Mouse (Mus musculus) adrenal gland, adult (tissue): ENCODE results near the gene Zfp575.

Source experiments
- DNase-seq, 2 experiments: peaks; one replicate each; pipeline ENCODE4 v3.0.0; 2022 to 2023; ENCODE audit warnings: low spot score in 1 of 2; ENCODE audit not compliant: inconsistent age in 2 of 2

The Zfp575 gene

GRCm38 (mm10) chr7:24564607-24565265, 22.7 kb downstream of the Zfp575 start:
- peak; percentile 56 to 85 for DNase-seq

GRCm38 (mm10) chr7:24563837-24564206, 23.6 kb downstream of the Zfp575 start:
- DNase-seq, result no peak

GRCm38 (mm10) chr7:24563191-24563836, 24.1 kb downstream of the Zfp575 start:
- no peak for DNase-seq

GRCm38 (mm10) chr7:24561450-24561849, 26.0 kb downstream of the Zfp575 start:
- DNase-seq, result no peak

GRCm38 (mm10) chr7:24555786-24556185, 31.7 kb downstream of the Zfp575 start:
- DNase-seq, result no peak

- DNase-seq, result no peak
These were observed 35.3 kb downstream of the Zfp575 start for GRCm38 (mm10) chr7:24551985-24552759.

GRCm38 (mm10) chr7:24547534-24548036, 39.9 kb downstream of the Zfp575 start:
- no peak for DNase-seq

GRCm38 (mm10) chr7:24546634-24547389, 40.6 kb downstream of the Zfp575 start:
- DNase-seq, result peak; percentile 99 to 100

GRCm38 (mm10) chr7:24546068-24546614, 41.3 kb downstream of the Zfp575 start, which contains the start of the genes Pinlyp and Xrcc1:
Gene Pinlyp, minus strand, starts transcription at chr7:24546118.
Gene Xrcc1, plus strand, starts transcription at chr7:24546289.
- DNase-seq, result peak in 1 of 2 experiments; percentile 39

- DNase-seq, result no peak
These were observed 42.9 kb downstream of the Zfp575 start for GRCm38 (mm10) chr7:24544506-24544905.

GRCm38 (mm10) chr7:24539686-24540085, 47.8 kb downstream of the Zfp575 start:
- DNase-seq, result no peak

- no peak for DNase-seq
These were observed 48.7 kb downstream of the Zfp575 start for GRCm38 (mm10) chr7:24538701-24539100.

- DNase-seq, result peak in 1 of 2 experiments; percentile 63
These were observed 49.3 kb downstream of the Zfp575 start for GRCm38 (mm10) chr7:24538154-24538553.

GRCm38 (mm10) chr7:24537591-24537990, 49.9 kb downstream of the Zfp575 start:
- DNase-seq, result no peak

GRCm38 (mm10) chr7:24537081-24537480, 50.4 kb downstream of the Zfp575 start:
- DNase-seq, result no peak

- no peak for DNase-seq
These were observed 53.1 kb downstream of the Zfp575 start for GRCm38 (mm10) chr7:24534301-24534700.
